Mouse (Mus musculus): Measurements from ENCODE around the gene Dync1li2.

- TF ChIP-seq POLR2A (IDR thresholded peaks at IDR 0.05; ENCODE audit: insufficient read depth, low read depth, low read length) (no peak), CTCF (IDR thresholded peaks at IDR 0.05) (no peak), EP300 (IDR thresholded peaks at IDR 0.05; ENCODE audit: insufficient read depth, low read depth, low read length) (no peak)
Observed at GRCm38 (mm10) chr8:104416022-104416421, 26.8 kb downstream of the Dync1li2 start.
